Mouse (Mus musculus) megakaryocyte, embryonic 14.5 days (primary cell): ENCODE results near the gene Hcfc2. TPM values are rescaled to one million over a fixed set of nuclear protein-coding genes. Genes with fewer than 3 reads are reported as not detected.

Source experiments
- H3K27me3 ChIP-seq: replicated peaks from 2 replicates; pipeline ENCODE3; 2012; ENCODE audit warnings: inconsistent platforms
- H3K36me3 ChIP-seq: replicated peaks from 2 replicates; pipeline ENCODE3; 2012; ENCODE audit warnings: low read length, inconsistent platforms, mixed read lengths
- H3K4me1 ChIP-seq: 2 replicates; pipeline ENCODE4 v1.6.1; 2012; ENCODE audit warnings: inconsistent platforms
- H3K4me3 ChIP-seq: replicated peaks from 2 replicates; pipeline ENCODE3; 2012; ENCODE audit warnings: moderate library complexity, mild to moderate bottlenecking, inconsistent platforms
- H3K9me3 ChIP-seq: 2 replicates; pipeline ENCODE4 v1.6.1; 2012; ENCODE audit warnings: inconsistent platforms
- FLI1 ChIP-seq: IDR thresholded peaks from 2 replicates; pipeline ENCODE4 v1.6.1; 2012; ENCODE audit warnings: low read length, inconsistent platforms, mixed read lengths
- GATA1 ChIP-seq: IDR thresholded peaks from 3 replicates; pipeline ENCODE4 v1.6.1; 2012; ENCODE audit warnings: mixed read lengths, low read length, inconsistent platforms, borderline replicate concordance
- polyA plus RNA-seq: library from polyadenylated mRNA; stranded (reverse); fragments of >175 nt; gene quantifications from 2 replicates; pipeline ENCODE4 v1.2.3, GENCODE M21; 2012; ENCODE audit warnings: low replicate concordance; ENCODE audit not compliant: insufficient read depth

The Hcfc2 gene
- polyA plus RNA-seq, 1 experiment = 2.9 TPM

DNA sequence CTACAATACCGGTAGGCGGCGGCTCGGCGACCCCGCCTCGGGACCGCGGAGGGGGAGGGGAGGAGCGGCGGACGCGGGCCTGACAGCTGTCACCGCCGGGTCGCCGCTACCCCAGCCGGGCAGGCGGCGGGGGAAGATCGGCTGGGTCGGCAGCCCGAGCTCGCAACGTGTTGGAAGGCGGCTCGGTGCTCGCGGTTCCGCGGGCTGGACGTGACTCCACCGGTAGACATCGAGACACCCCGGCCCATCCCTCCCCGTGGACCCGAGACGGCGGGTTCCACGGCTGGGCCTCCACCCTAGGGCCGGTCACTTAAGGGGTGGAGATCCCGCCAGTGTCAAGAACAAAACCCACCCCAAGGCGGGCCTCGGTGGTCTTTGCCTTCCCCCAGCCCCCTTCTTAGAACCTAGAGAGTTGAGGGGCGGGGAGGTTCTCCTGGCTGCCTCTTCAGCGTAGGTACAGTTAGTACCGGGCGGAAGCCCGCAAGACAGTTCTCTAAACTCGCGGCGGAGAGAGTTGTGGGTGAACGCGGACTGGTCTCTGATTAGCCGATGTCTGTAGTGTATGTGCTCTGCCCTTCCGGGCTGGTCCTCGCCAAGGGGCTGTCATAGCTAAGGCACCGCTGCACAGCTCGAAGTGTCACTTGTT lies 3.5 kb downstream of the Hcfc2 start:
- Histone ChIP-seq H3K27me3 (no peaks in the 10 kb centered on the region), H3K4me3 (peak overlapping the region; percentile 98), H3K4me1 (peaks cover 65% of the 10 kb centered on the region), H3K36me3 (peaks cover 36% of the 10 kb centered on the region), H3K9me3 (no peaks in the 10 kb centered on the region)
- no peak for TF ChIP-seq GATA1
- no peak for TF ChIP-seq FLI1

DNA sequence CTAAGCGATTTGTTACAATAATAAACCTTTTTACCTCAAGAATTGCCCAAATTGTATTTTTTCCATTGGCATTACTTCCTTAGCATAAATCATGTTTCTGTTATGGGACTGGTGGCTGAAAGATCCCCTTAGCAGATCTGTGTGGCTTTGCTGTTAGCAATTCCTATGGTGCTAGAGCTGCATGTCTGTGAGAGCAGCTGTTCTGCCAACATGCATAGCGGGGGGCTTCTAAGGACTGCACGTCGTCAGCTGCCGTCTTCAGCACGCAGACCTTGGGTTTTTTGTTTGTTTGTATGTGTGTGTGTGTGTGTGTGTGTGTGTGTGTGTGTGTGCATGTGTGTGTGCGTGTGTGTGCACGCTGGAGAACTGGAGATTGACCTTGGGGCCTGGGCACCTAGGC lies 45.4 kb downstream of the Hcfc2 start:
- Histone ChIP-seq H3K27me3 (no peaks in the 10 kb centered on the region), H3K4me1 (peaks cover 22% of the 10 kb centered on the region), H3K4me3 (no peak overlapping the region), H3K9me3 (no peaks in the 10 kb centered on the region), H3K36me3 (peaks cover 94% of the 10 kb centered on the region)
- TF ChIP-seq FLI1 (no peak), GATA1 (no peak)

DNA sequence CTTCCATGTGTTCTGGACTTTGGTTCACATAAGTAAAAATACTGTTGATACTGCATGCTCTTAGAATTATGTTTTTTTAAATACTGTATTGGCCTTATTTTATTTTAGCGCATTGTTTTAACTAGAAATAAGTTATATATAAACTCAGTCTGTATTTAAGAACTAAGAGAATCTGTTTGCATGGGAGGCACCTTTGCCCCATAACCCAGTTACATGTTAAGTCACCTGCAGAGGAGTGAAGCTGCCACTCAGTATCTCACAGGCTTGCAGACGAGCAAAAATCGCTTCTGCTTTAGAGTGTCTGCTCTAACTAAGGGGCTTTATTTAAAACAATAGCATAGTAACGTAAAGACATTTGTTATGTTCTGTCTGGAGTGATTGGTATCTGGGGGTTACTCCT lies 45.9 kb downstream of the Hcfc2 start:
- H3K36me3 ChIP-seq = peaks cover 97% of the 10 kb centered on the region
- peaks cover 27% of the 10 kb centered on the region for H3K4me1 ChIP-seq
- no peak for TF ChIP-seq GATA1
- no peak for TF ChIP-seq FLI1

DNA sequence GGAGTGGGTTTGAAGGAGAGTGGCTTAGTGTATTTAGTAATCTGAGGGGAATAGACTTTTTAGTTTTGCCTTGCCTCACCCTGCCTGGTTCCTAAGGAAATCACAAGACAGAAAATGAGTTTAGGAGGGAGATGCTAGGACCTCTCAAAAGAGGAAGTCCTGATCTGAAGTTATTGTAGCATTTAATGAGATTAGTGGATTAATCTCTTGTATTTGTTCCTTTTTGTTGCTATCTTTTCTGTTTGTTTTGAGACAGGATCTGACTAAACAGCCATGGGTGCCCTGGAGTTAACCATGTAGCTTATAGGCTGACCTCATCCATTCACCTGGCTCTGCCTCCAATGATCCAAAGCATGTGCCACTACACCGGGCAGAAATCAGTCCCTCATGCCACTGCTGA lies 46.6 kb downstream of the Hcfc2 start:
- no peak overlapping the region for H3K4me3 ChIP-seq
- H3K36me3 ChIP-seq = peaks cover 99% of the 10 kb centered on the region
- TF ChIP-seq FLI1 = no peak
- TF ChIP-seq GATA1 = no peak

More for the DNA sequence above, 45.9 kb downstream of the Hcfc2 start:
- Histone ChIP-seq H3K9me3 (no peaks in the 10 kb centered on the region), H3K4me3 (no peak overlapping the region), H3K27me3 (no peaks in the 10 kb centered on the region)

GRCm38 (mm10) chr10:82744296-82744695 lies 48.3 kb downstream of the Hcfc2 start:
- no peak for TF ChIP-seq FLI1
- no peak for TF ChIP-seq GATA1
- Histone ChIP-seq H3K27me3 (no peaks in the 10 kb centered on the region), H3K36me3 (peaks cover 99% of the 10 kb centered on the region)

More for the DNA sequence above, 46.6 kb downstream of the Hcfc2 start:
- Histone ChIP-seq H3K9me3 (no peaks in the 10 kb centered on the region), H3K4me1 (peaks cover 34% of the 10 kb centered on the region), H3K27me3 (no peaks in the 10 kb centered on the region)

GRCm38 (mm10) chr10:82745301-82745700 lies 49.3 kb downstream of the Hcfc2 start:
- Histone ChIP-seq H3K36me3 (peaks cover 99% of the 10 kb centered on the region), H3K9me3 (no peaks in the 10 kb centered on the region), H3K4me3 (no peak overlapping the region), H3K4me1 (peaks cover 41% of the 10 kb centered on the region), H3K27me3 (no peaks in the 10 kb centered on the region)
- TF ChIP-seq FLI1 = no peak
- TF ChIP-seq GATA1 = no peak

More at GRCm38 (mm10) chr10:82744296-82744695, 48.3 kb downstream of the Hcfc2 start:
- peaks cover 37% of the 10 kb centered on the region for H3K4me1 ChIP-seq
- no peak overlapping the region for H3K4me3 ChIP-seq
- H3K9me3 ChIP-seq = no peaks in the 10 kb centered on the region

- Histone ChIP-seq H3K36me3 (peaks cover 100% of the 10 kb centered on the region), H3K4me3 (peak overlapping the region; percentile 77)
- TF ChIP-seq FLI1 (no peak), GATA1 (no peak)
Measured at GRCm38 (mm10) chr10:82746988-82747850, 51.3 kb downstream of the Hcfc2 start.

GRCm38 (mm10) chr10:82750778-82751177 lies 54.8 kb downstream of the Hcfc2 start:
- Histone ChIP-seq H3K36me3 (peaks cover 100% of the 10 kb centered on the region), H3K4me1 (peaks cover 35% of the 10 kb centered on the region), H3K9me3 (no peaks in the 10 kb centered on the region), H3K27me3 (no peaks in the 10 kb centered on the region), H3K4me3 (no peak overlapping the region)
- TF ChIP-seq FLI1 = no peak
- no peak for TF ChIP-seq GATA1

More at GRCm38 (mm10) chr10:82746988-82747850, 51.3 kb downstream of the Hcfc2 start:
- Histone ChIP-seq H3K4me1 (peaks cover 48% of the 10 kb centered on the region), H3K27me3 (no peaks in the 10 kb centered on the region), H3K9me3 (no peaks in the 10 kb centered on the region)

- peaks cover 100% of the 10 kb centered on the region for H3K36me3 ChIP-seq
- no peak for TF ChIP-seq FLI1
- TF ChIP-seq GATA1 = no peak
- H3K4me1 ChIP-seq = peaks cover 27% of the 10 kb centered on the region
- H3K4me3 ChIP-seq = no peak overlapping the region
- H3K9me3 ChIP-seq = no peaks in the 10 kb centered on the region
- H3K27me3 ChIP-seq = no peaks in the 10 kb centered on the region
Measured at GRCm38 (mm10) chr10:82752921-82753320, 57.0 kb downstream of the Hcfc2 start.

DNA sequence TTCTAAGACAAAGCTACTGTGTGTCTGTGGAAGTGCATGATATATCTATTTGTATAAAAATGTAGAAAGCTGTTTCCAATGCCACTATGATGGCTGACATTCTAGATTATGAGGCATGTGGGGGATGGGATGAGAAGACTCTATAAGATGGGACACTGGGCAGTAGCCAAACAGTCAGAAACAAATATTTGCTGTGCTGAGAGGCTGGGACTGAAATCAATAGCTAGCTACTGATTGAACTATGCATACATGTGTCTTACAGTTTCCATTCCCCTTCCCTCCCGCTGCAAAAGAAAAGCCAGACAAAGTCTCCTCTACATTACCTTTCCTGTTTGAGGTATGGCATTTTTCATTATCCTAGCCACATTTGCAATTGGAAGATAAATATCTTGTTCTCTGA lies 58.7 kb downstream of the Hcfc2 start:
- peaks cover 100% of the 10 kb centered on the region for H3K36me3 ChIP-seq
- no peak overlapping the region for H3K4me3 ChIP-seq
- H3K27me3 ChIP-seq = no peaks in the 10 kb centered on the region
- no peak for TF ChIP-seq FLI1
- TF ChIP-seq GATA1 = no peak
- no peaks in the 10 kb centered on the region for H3K9me3 ChIP-seq
- peaks cover 41% of the 10 kb centered on the region for H3K4me1 ChIP-seq
